Mouse (Mus musculus) embryonic fibroblast, embryonic 13.5 days (primary cell): ENCODE measurements around the gene Mrgprb2. TPM values are rescaled to one million over a fixed set of nuclear protein-coding genes. Genes with fewer than 3 reads are reported as not detected.

Experiments
- H3K27ac ChIP-seq: 2 replicates; pipeline ENCODE4 v1.5.1; 2012; ENCODE audit warnings: low read length, control low read depth, inconsistent platforms; ENCODE audit not compliant: insufficient read depth
- H3K4me1 ChIP-seq: 2 replicates; pipeline ENCODE4 v1.6.1; 2011; ENCODE audit warnings: low read length; ENCODE audit not compliant: control insufficient read depth, insufficient read depth
- H3K4me3 ChIP-seq: 2 replicates; pipeline ENCODE4 v1.5.1; 2011; ENCODE audit warnings: mild to moderate bottlenecking, control low read depth, low read length; ENCODE audit not compliant: insufficient read depth
- CTCF ChIP-seq: IDR thresholded peaks from 2 replicates; pipeline ENCODE4 v1.5.1; 2011; ENCODE audit warnings: mild to moderate bottlenecking, control low read depth, low read length, moderate library complexity, borderline replicate concordance; ENCODE audit not compliant: insufficient read depth
- POLR2A ChIP-seq: IDR thresholded peaks from 2 replicates; pipeline ENCODE4 v1.6.1; 2011; ENCODE audit warnings: low read depth, mild to moderate bottlenecking, control low read depth, low read length, moderate library complexity
- polyA plus RNA-seq: library from polyadenylated mRNA; stranded (reverse); fragments of >200 nt; gene quantifications from 2 replicates; pipeline ENCODE4 v1.2.4, GENCODE M21; 2011; ENCODE audit warnings: low read depth; ENCODE audit not compliant: missing spikeins, insufficient read length

Mrgprb2 gene
- not detected in 2 replicates for polyA plus RNA-seq

DNA sequence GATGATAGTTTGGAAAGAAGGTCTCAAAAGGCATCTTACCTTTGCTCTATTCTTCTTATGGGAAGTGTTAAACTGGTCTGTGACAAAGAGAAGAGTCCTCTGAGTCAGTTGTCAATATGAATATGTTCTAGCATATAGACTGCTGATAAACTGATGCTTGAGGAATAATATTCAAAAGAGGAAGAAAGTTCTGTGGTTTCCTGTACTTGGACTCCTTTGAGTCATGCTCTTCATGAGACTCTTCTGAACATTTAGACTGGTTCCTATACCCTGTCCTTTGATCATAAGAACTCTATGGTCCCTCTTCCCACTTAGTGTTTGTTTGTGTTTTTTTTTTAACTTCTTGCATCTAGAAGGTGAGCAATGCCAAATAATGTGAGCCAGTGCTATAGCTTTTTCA, at the start of gene Mrgprb2:
Gene Mrgprb2, minus strand, starts transcription at position 101 of the 400 bp plus-strand sequence.
- no peaks in the 10 kb centered on the region for H3K4me1 ChIP-seq
- TF ChIP-seq POLR2A (no peak), CTCF (no peak)
- no peak within 1 kb of the TSS for H3K27ac ChIP-seq
- H3K4me3 ChIP-seq, result no peak within 1 kb of the TSS

Other genes starting within 250 kb of the Mrgprb2 start
- not detected in 2 replicates for gene Mrgprb8, start 169.6 kb downstream of the Mrgprb2 start, polyA plus RNA-seq
- not detected in 2 replicates for gene Mrgprb1, start 101.7 kb downstream of the Mrgprb2 start, polyA plus RNA-seq
- not detected in 2 replicates for gene Mrgprx2, start 58.8 kb downstream of the Mrgprb2 start, polyA plus RNA-seq
- gene Mrgprb3, start 85.7 kb upstream of the Mrgprb2 start, polyA plus RNA-seq, result not detected in 2 replicates
- 28.1 and 28.6 TPM in 2 replicates for gene Zdhhc13, start 230.9 kb upstream of the Mrgprb2 start, polyA plus RNA-seq